Mouse (Mus musculus) 3134 (cell line): Measurements from ENCODE around the gene Ppie.
"Not testable (repeated sequence)": the region's sequence is repeated elsewhere in the genome, so short reads cannot be mapped to it uniquely, and the experiment has no call there.

Source experiments
- DNase-seq: peaks from one replicate; pipeline ENCODE4 v3.0.0-alpha.2; 2011; ENCODE audit warnings: low spot score; ENCODE audit not compliant: insufficient read length; ENCODE audit errors: extremely low read depth

Gene Ppie

GRCm38 (mm10) chr4:123139513-123140154, at the start of gene Ppie:
Gene Ppie, minus strand, starts transcription at chr4:123139951.
- peak; percentile 95 for DNase-seq

GRCm38 (mm10) chr4:123184816-123185215, 45.1 kb upstream of the Ppie start:
- no peak for DNase-seq

GRCm38 (mm10) chr4:123183239-123184056, 43.7 kb upstream of the Ppie start:
- DNase-seq: no peak

GRCm38 (mm10) chr4:123182328-123183238, 42.8 kb upstream of the Ppie start, which contains the start of gene Hpcal4:
Gene Hpcal4, plus strand, starts transcription at chr4:123183227.
- DNase-seq: no peak

GRCm38 (mm10) chr4:123171811-123172210, 32.1 kb upstream of the Ppie start:
- DNase-seq: no peak

- DNase-seq: no peak
Observed at GRCm38 (mm10) chr4:123164157-123164556, 24.4 kb upstream of the Ppie start.

GRCm38 (mm10) chr4:123162305-123162917, 22.7 kb upstream of the Ppie start:
- DNase-seq: no peak

- not testable (repeated sequence) for DNase-seq
Observed at GRCm38 (mm10) chr4:123161251-123161650, 21.5 kb upstream of the Ppie start.

GRCm38 (mm10) chr4:123160571-123160970, 20.8 kb upstream of the Ppie start:
- DNase-seq: no peak

- no peak for DNase-seq
Observed at GRCm38 (mm10) chr4:123155840-123156239, 16.1 kb upstream of the Ppie start.

GRCm38 (mm10) chr4:123155427-123155826, 15.7 kb upstream of the Ppie start:
- no peak for DNase-seq

GRCm38 (mm10) chr4:123155004-123155403, 15.3 kb upstream of the Ppie start:
- no peak for DNase-seq

GRCm38 (mm10) chr4:123152976-123153375, 13.2 kb upstream of the Ppie start:
- DNase-seq: no peak

GRCm38 (mm10) chr4:123152003-123152402, 12.3 kb upstream of the Ppie start:
- no peak for DNase-seq

GRCm38 (mm10) chr4:123147446-123148150, 7.8 kb upstream of the Ppie start:
- DNase-seq: no peak

GRCm38 (mm10) chr4:123137551-123137950, 2.2 kb downstream of the Ppie start:
- no peak for DNase-seq

GRCm38 (mm10) chr4:123127051-123127450, 12.7 kb downstream of the Ppie start:
- no peak for DNase-seq

GRCm38 (mm10) chr4:123126626-123127025, 13.1 kb downstream of the Ppie start:
- DNase-seq: no peak

- no peak for DNase-seq
Observed at GRCm38 (mm10) chr4:123121286-123121685, 18.5 kb downstream of the Ppie start.

- DNase-seq: not testable (repeated sequence)
Observed at GRCm38 (mm10) chr4:123116640-123117039, 23.1 kb downstream of the Ppie start.
